Mouse (Mus musculus) heart, postnatal 0 days (tissue): Measurements from ENCODE around the gene Bsg. TPM values are rescaled to one million over a fixed set of nuclear protein-coding genes. Genes with fewer than 3 reads are reported as not detected.

Experiments
- ATAC-seq: fragments of 200-750 bp; cut with Nextera tagmentation; 2 replicates; pipeline ENCODE4 v1.8.0; 2017; ENCODE audit warnings: low read depth, moderate number of reproducible peaks, moderate library complexity; ENCODE audit not compliant: insufficient read depth
- DNase-seq: peaks from one replicate; pipeline ENCODE4 v3.0.0-alpha.2; 2016; ENCODE audit warnings: low spot score
- H3K27ac ChIP-seq: fragments of 300-500 bp; sonication (generic); 2 replicates; pipeline ENCODE4 v1.5.1; 2014; ENCODE audit warnings: low read depth, mild to moderate bottlenecking
- H3K27me3 ChIP-seq: fragments of 300-500 bp; sonication (generic); 2 replicates; pipeline ENCODE4 v1.6.1; 2014; ENCODE audit warnings: low read length, mixed read lengths; ENCODE audit not compliant: control insufficient read depth, insufficient read depth
- H3K36me3 ChIP-seq: fragments of 300-500 bp; sonication (generic); replicated peaks from 2 replicates; pipeline ENCODE4 v1.6.1; 2014; ENCODE audit warnings: low read length, mixed read lengths; ENCODE audit not compliant: control insufficient read depth, insufficient read depth
- H3K4me1 ChIP-seq: fragments of 300-500 bp; sonication (generic); 2 replicates; pipeline ENCODE4 v1.6.1; 2014; ENCODE audit warnings: antibody characterized with exemption; ENCODE audit not compliant: control insufficient read depth, insufficient read depth
- H3K4me2 ChIP-seq: fragments of 300-500 bp; sonication (generic); 2 replicates; pipeline ENCODE4 v1.6.1; 2014; ENCODE audit warnings: low read depth, mild to moderate bottlenecking, low read length, moderate library complexity
- H3K4me3 ChIP-seq: fragments of 300-500 bp; sonication (generic); 2 replicates; pipeline ENCODE4 v1.5.1; 2014; ENCODE audit warnings: low read depth, low read length
- H3K9ac ChIP-seq: fragments of 300-500 bp; sonication (generic); replicated peaks from 2 replicates; pipeline ENCODE4 v1.6.1; 2014; ENCODE audit warnings: low read depth, low read length, mixed read lengths
- H3K9me3 ChIP-seq: fragments of 300-500 bp; sonication (generic); replicated peaks from 2 replicates; pipeline ENCODE4 v1.6.1; 2016; ENCODE audit warnings: low read length; ENCODE audit not compliant: control insufficient read depth
- CTCF ChIP-seq: IDR thresholded peaks from 2 replicates; pipeline ENCODE4 v1.5.1; 2016; ENCODE audit warnings: antibody characterized with exemption, control low read depth, low read depth
- EP300 ChIP-seq: IDR thresholded peaks from 2 replicates; pipeline ENCODE4 v1.6.1; 2016; ENCODE audit warnings: antibody characterized with exemption, low read depth
- WGBS: fragments of 180-500 bp; shearing (Covaris S2); extraction: QIAGEN DNeasy Blood & Tissue Kit; methylation state at CpG from one replicate; pipeline ENCODE4 v1.1.7; 2014; 5-methylcytosine and 5-hydroxymethylcytosine counted together
- polyA plus RNA-seq: library from polyadenylated mRNA; unstranded; fragments of >200 nt; fragmentation: Nextera tagmentation; extraction: Ambion mirVana; gene quantifications from 2 replicates; pipeline ENCODE4 v1.2.1, GENCODE M21; 2015
- total RNA-seq: library from RNA; depleted of rRNA; stranded (reverse); fragments of >200 nt; gene quantifications from 2 replicates; pipeline ENCODE4 v1.2.3, GENCODE M21; 2014; ENCODE audit warnings: low replicate concordance

Bsg gene
- total and polyA plus RNA-seq, 2 experiments from 2014 or later, result 1,260 to 1,606 TPM

DNA sequence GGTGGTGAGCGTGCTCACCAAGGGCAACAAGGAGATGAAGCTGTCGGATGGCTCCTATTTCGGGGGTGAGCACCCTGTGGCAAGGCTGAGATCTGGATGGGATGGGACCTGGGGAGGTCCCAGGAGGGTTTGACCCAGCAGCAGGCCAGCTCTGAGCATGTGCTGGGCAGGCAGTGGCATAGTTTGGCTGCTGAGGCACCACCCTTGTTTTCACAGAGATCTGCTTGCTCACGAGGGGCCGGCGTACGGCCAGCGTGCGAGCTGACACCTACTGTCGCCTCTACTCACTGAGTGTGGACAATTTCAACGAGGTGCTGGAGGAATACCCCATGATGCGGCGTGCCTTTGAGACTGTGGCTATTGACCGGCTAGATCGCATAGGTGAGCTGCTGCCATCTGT lies 29.6 kb downstream of the Bsg start:
- peaks cover 42% of the 10 kb centered on the region for H3K36me3 ChIP-seq
- no peaks in the 10 kb centered on the region for H3K9me3 ChIP-seq
- no peak for ATAC-seq

GRCm38 (mm10) chr10:79735361-79735760 lies 31.1 kb downstream of the Bsg start:
- Histone ChIP-seq H3K27me3 (no peaks in the 10 kb centered on the region), H3K27ac (no peak overlapping the region), H3K9me3 (peaks cover 7% of the 10 kb centered on the region; the same call in 1 of the 2 replicates), H3K4me3 (no peak overlapping the region), H3K4me1 (no peaks in the 10 kb centered on the region), H3K36me3 (peaks cover 58% of the 10 kb centered on the region), H3K4me2 (no peak overlapping the region), H3K9ac (no peak overlapping the region)
- 29% methylated on average over 35 of the region's 52 CpGs for WGBS
- ATAC-seq (peak; percentile 28; the same call in 1 of the 2 replicates), DNase-seq (no peak)
- TF ChIP-seq EP300 (no peak), CTCF (peak; percentile 14; the same call in 1 of the 2 replicates)

More for the DNA sequence above, 29.6 kb downstream of the Bsg start:
- H3K4me1 ChIP-seq, result peaks cover 6% of the 10 kb centered on the region; the same call in 1 of the 2 replicates
- H3K4me3 ChIP-seq, result no peak overlapping the region
- no peaks in the 10 kb centered on the region for H3K27me3 ChIP-seq
- no peak for TF ChIP-seq CTCF
- no peak for TF ChIP-seq EP300
- DNase-seq, result no peak
- no peak overlapping the region for H3K9ac ChIP-seq
- 76% methylated on average over 15 of the region's 15 CpGs for WGBS
- no peak overlapping the region for H3K4me2 ChIP-seq
- no peak overlapping the region for H3K27ac ChIP-seq

GRCm38 (mm10) chr10:79736706-79737105 lies 32.4 kb downstream of the Bsg start:
- Histone ChIP-seq H3K4me3 (no peak overlapping the region), H3K9me3 (peaks cover 7% of the 10 kb centered on the region; the same call in 1 of the 2 replicates), H3K4me1 (no peaks in the 10 kb centered on the region), H3K9ac (no peak overlapping the region), H3K4me2 (no peak overlapping the region), H3K27me3 (no peaks in the 10 kb centered on the region), H3K36me3 (peaks cover 71% of the 10 kb centered on the region), H3K27ac (no peak overlapping the region)
- TF ChIP-seq CTCF (no peak), EP300 (no peak)
- ATAC-seq (no peak), DNase-seq (no peak)
- 88% methylated on average over 14 of the region's 14 CpGs for WGBS

DNA sequence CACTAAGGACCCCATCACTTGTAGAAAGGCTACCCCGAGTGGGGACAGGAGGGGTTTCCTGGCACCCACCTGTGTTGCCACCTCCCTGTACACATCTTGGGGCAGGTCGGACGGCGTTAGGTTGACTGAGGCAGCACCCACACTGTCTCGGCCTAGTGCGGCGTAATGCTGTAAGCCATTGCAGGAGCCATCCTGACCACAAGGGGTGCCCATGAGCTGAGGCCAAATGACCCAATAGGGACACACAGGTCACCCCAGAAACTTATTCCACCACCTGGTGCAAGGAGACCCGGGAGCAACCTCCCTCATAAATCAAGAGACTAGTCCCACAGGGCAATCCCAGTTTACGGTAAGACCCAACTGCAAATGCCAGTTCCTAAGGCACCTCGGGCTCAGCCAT lies 34.0 kb downstream of the Bsg start:
- H3K4me3 ChIP-seq, result no peak overlapping the region
- peaks cover 7% of the 10 kb centered on the region; the same call in 1 of the 2 replicates for H3K9me3 ChIP-seq
- no peak for DNase-seq
- 94% methylated on average over 10 of the region's 10 CpGs for WGBS
- no peaks in the 10 kb centered on the region for H3K27me3 ChIP-seq
- ATAC-seq, result no peak
- H3K36me3 ChIP-seq, result peaks cover 85% of the 10 kb centered on the region
- H3K27ac ChIP-seq, result no peak overlapping the region
- no peak overlapping the region for H3K9ac ChIP-seq
- no peaks in the 10 kb centered on the region for H3K4me1 ChIP-seq
- TF ChIP-seq EP300 (no peak), CTCF (peak; percentile 38)
- no peak overlapping the region for H3K4me2 ChIP-seq

- no peak overlapping the region for H3K27ac ChIP-seq
- no peak for ATAC-seq
- peaks cover 85% of the 10 kb centered on the region for H3K36me3 ChIP-seq
- 98% methylated on average over 28 of the region's 28 CpGs for WGBS
- no peak overlapping the region for H3K4me2 ChIP-seq
- H3K9me3 ChIP-seq, result peaks cover 7% of the 10 kb centered on the region; the same call in 1 of the 2 replicates
- DNase-seq, result no peak
- no peak overlapping the region for H3K9ac ChIP-seq
- no peaks in the 10 kb centered on the region for H3K4me1 ChIP-seq
- no peak overlapping the region for H3K4me3 ChIP-seq
- TF ChIP-seq EP300 (no peak), CTCF (no peak)
- H3K27me3 ChIP-seq, result no peaks in the 10 kb centered on the region
These were observed 34.9 kb downstream of the Bsg start for GRCm38 (mm10) chr10:79739234-79739633.

DNA sequence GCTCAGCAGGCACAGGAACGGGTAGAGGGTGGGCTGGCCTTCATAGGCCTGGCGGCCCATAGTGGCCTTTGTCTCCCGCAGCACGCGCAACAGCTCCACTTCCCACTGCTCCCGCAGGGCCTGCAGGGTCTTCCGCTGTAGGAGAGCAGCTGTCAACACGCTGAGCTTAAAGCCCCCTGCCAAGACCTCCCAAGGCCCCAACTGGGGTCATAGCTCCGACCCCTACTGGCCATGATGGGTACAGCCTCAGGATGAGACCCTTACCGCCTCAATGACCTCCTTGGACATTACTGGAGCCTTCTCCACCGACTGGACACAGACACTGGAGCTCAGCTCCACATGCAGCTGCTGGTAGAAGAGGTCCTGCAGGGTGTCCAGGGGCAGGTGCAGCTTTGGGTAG lies 36.6 kb downstream of the Bsg start:
- Histone ChIP-seq H3K27ac (no peak overlapping the region), H3K9ac (no peak overlapping the region), H3K4me2 (no peak overlapping the region), H3K9me3 (peaks cover 7% of the 10 kb centered on the region; the same call in 1 of the 2 replicates), H3K4me3 (no peak overlapping the region), H3K27me3 (no peaks in the 10 kb centered on the region), H3K4me1 (no peaks in the 10 kb centered on the region; the same call in 1 of the 2 replicates), H3K36me3 (peaks cover 85% of the 10 kb centered on the region)
- peak; percentile 18; the same call in 1 of the 2 replicates for TF ChIP-seq CTCF
- no peak for TF ChIP-seq EP300
- ATAC-seq (no peak), DNase-seq (no peak)
- WGBS, result 82% methylated on average over 11 of the region's 11 CpGs
